12 mouse cellular contexts compared by ENCODE assay signal in genomic region chr8:117701859-117702258, GRCm38 (mm10). TPM values are rescaled to one million over a fixed set of nuclear protein-coding genes. Genes with fewer than 3 reads are reported as not detected.
DNase-seq lines count a peak whose midpoint lies in the region; ATAC-seq and TF ChIP-seq lines count a peak whose summit lies in the region.
"Had no signal": no experiment of that assay in that cellular context is flagged by ENCODE, and none has a peak within 500 bp of the region (broad histone marks: within the 10 kb centered on the region; RNA-seq: fewer than 3 reads in every experiment).

TSS of gene Hsd17b2 (plus strand) at chr8:117701904.

- H3K4me2 ChIP-seq in neural tube, embryonic 13.5 days, result no peak within 1 kb of the TSS
- no peak within 1 kb of the TSS for H3K4me2 ChIP-seq in neural tube, embryonic 15.5 days
- peak within 1 kb of the TSS; percentile 64 for H3K4me2 ChIP-seq in intestine, postnatal 0 days (replicated peaks; ENCODE audit: low read depth)
- H3K4me2 ChIP-seq in liver, embryonic 15.5 days, result peak within 1 kb of the TSS; percentile 50
- H3K4me2 ChIP-seq: limb, embryonic 12.5 days had no signal

- H3K4me1 ChIP-seq in neural tube, embryonic 13.5 days (replicated peaks), result peaks cover 7% of the 10 kb centered on the region
- peaks cover 13% of the 10 kb centered on the region for H3K4me1 ChIP-seq in neural tube, embryonic 15.5 days
- 0 out of 2 replicates have a peak, but pooled peaks cover 3% of the 10 kb centered on the region for H3K4me1 ChIP-seq in intestine, postnatal 0 days (replicated peaks; ENCODE audit: control insufficient read depth, insufficient read depth, low read length)
- no peaks in the 10 kb centered on the region for H3K4me1 ChIP-seq in liver, embryonic 15.5 days (replicated peaks)

- H3K27me3 ChIP-seq in neural tube, embryonic 13.5 days, result no peaks in the 10 kb centered on the region
- H3K27me3 ChIP-seq in neural tube, embryonic 15.5 days (replicated peaks), result no peaks in the 10 kb centered on the region
- no peaks in the 10 kb centered on the region for H3K27me3 ChIP-seq in intestine, postnatal 0 days (replicated peaks; ENCODE audit: control insufficient read depth, insufficient read depth, low read length)
- no peaks in the 10 kb centered on the region for H3K27me3 ChIP-seq in liver, embryonic 15.5 days
- H3K27me3 ChIP-seq: limb, embryonic 12.5 days had no signal

- ATAC-seq in neural tube, embryonic 13.5 days (ENCODE audit: low read depth), result peak; percentile 56
- ATAC-seq in neural tube, embryonic 15.5 days (ENCODE audit: low FRiP score), result no peak
- peak; percentile 51 for ATAC-seq in intestine, postnatal 0 days
- ATAC-seq in liver, embryonic 15.5 days (ENCODE audit: insufficient read depth), result 0 out of 2 replicates have a peak, but pooled peaks have one; percentile 19

- TF ChIP-seq CTCF in intestine, postnatal 0 days (IDR thresholded peaks at IDR 0.05; ENCODE audit: low read depth), result no peak

- 0 out of 2 replicates have a peak within 1 kb of the TSS, but pooled peaks have one; percentile 26 for H3K9ac ChIP-seq in neural tube, embryonic 13.5 days
- no peak within 1 kb of the TSS for H3K9ac ChIP-seq in neural tube, embryonic 15.5 days (replicated peaks)
- peak within 1 kb of the TSS; percentile 47 for H3K9ac ChIP-seq in intestine, postnatal 0 days (ENCODE audit: low read depth, low read length)
- peak within 1 kb of the TSS; percentile 43 for H3K9ac ChIP-seq in liver, embryonic 15.5 days

- H3K36me3 ChIP-seq in neural tube, embryonic 13.5 days, result no peaks in the 10 kb centered on the region
- no peaks in the 10 kb centered on the region for H3K36me3 ChIP-seq in neural tube, embryonic 15.5 days
- H3K36me3 ChIP-seq in intestine, postnatal 0 days (ENCODE audit: control insufficient read depth, insufficient read depth), result no peaks in the 10 kb centered on the region
- 0 out of 2 replicates have a peak, but pooled peaks cover 3% of the 10 kb centered on the region for H3K36me3 ChIP-seq in liver, embryonic 15.5 days (replicated peaks)
- H3K36me3 ChIP-seq: limb, embryonic 12.5 days had no signal

- DNase-seq in urinary bladder, postnatal 14 days (ENCODE audit: low spot score), result peak; percentile 34
- no peak for DNase-seq in heart, postnatal 36 days
- DNase-seq in thymus, postnatal 25 days, result no peak
- DNase-seq in lung, adult 18-20 months, result no peak
- DNase-seq: cerebellum, adult 9-11 months; gastrocnemius, postnatal 36 days had no signal

- no peak within 1 kb of the TSS for H3K27ac ChIP-seq in neural tube, embryonic 13.5 days (replicated peaks)
- no peak within 1 kb of the TSS for H3K27ac ChIP-seq in neural tube, embryonic 15.5 days (replicated peaks)
- H3K27ac ChIP-seq in intestine, postnatal 0 days (ENCODE audit: low read depth, low read length), result peak within 1 kb of the TSS; percentile 95
- peak within 1 kb of the TSS; percentile 70 for H3K27ac ChIP-seq in liver, embryonic 15.5 days (replicated peaks)
- H3K27ac ChIP-seq: limb, embryonic 12.5 days had no signal

- no peaks in the 10 kb centered on the region for H3K9me3 ChIP-seq in neural tube, embryonic 13.5 days
- no peaks in the 10 kb centered on the region for H3K9me3 ChIP-seq in neural tube, embryonic 15.5 days (replicated peaks)
- no peaks in the 10 kb centered on the region for H3K9me3 ChIP-seq in intestine, postnatal 0 days (ENCODE audit: control insufficient read depth)
- H3K9me3 ChIP-seq in liver, embryonic 15.5 days (replicated peaks), result no peaks in the 10 kb centered on the region
- H3K9me3 ChIP-seq: limb, embryonic 12.5 days had no signal

- no peak within 1 kb of the TSS for H3K4me3 ChIP-seq in neural tube, embryonic 13.5 days
- no peak within 1 kb of the TSS for H3K4me3 ChIP-seq in neural tube, embryonic 15.5 days (replicated peaks)
- peak within 1 kb of the TSS; percentile 40 for H3K4me3 ChIP-seq in intestine, postnatal 0 days (ENCODE audit: low read depth, low read length)
- peak within 1 kb of the TSS; percentile 49 for H3K4me3 ChIP-seq in liver, embryonic 15.5 days (replicated peaks)
- H3K4me3 ChIP-seq: limb, embryonic 12.5 days had no signal

- intact Hi-C loops in heart, postnatal 36 days (cut with DNase I), result no loop called here

- 47% methylated on average over 13 of the region's 13 CpGs for WGBS in neural tube, embryonic 13.5 days
- 47% methylated on average over 13 of the region's 13 CpGs for WGBS in neural tube, embryonic 15.5 days
- WGBS in intestine, postnatal 0 days, result 22% methylated on average over 13 of the region's 13 CpGs
- WGBS in liver, embryonic 15.5 days (ENCODE audit: insufficient replicate concordance), result 46% methylated on average over 13 of the region's 13 CpGs

RNA-seq across cellular contexts. Expression of gene Hsd17b2, which starts in this region (rescaled TPM):
- polyA plus RNA-seq in neural tube, embryonic 13.5 days (2015; fragmentation: Nextera tagmentation; extraction: Ambion mirVana), result 0.29 TPM in 1 of 2 replicates, not detected in the other
- 0.35 and 2.8 TPM in 2 replicates for polyA plus RNA-seq in neural tube, embryonic 15.5 days (2015; fragmentation: Nextera tagmentation; extraction: Ambion mirVana)
- 66.3 and 69.9 TPM in 2 replicates for polyA plus RNA-seq in intestine, postnatal 0 days (2015; fragmentation: Nextera tagmentation; extraction: Ambion mirVana)
- polyA plus RNA-seq in liver, embryonic 15.5 days (2015; fragmentation: Nextera tagmentation; extraction: Ambion mirVana), result 74.4 and 82.5 TPM in 2 replicates
- total RNA-seq in heart, postnatal 36 days (2021), result not detected
- total RNA-seq: gastrocnemius, postnatal 36 days had no signal
- polyA plus RNA-seq: limb, embryonic 12.5 days; neural tube, embryonic 11.5 days had no signal

Comparison
In these comparisons a context has a peak if more than half of its experiments do, and no peak if none do; other contexts are left out.
1. RNA of gene Hsd17b2 (polyA plus RNA-seq): 74.4 to 82.5 TPM in liver, embryonic 15.5 days and 66.3 to 69.9 TPM in intestine, postnatal 0 days; 0.35 to 2.8 TPM in neural tube, embryonic 15.5 days and 0.29 TPM in neural tube, embryonic 13.5 days; every median in the first group is over 10 times any median in the second.
2. Peak in ATAC-seq and H3K9ac ChIP-seq in neural tube, embryonic 13.5 days; RNA of the gene not detected or under 1 TPM.
3. H3K27ac ChIP-seq: peak in intestine, postnatal 0 days (single experiment) and liver, embryonic 15.5 days (single experiment); none in neural tube, embryonic 13.5 days (single experiment) and neural tube, embryonic 15.5 days (single experiment).
4. H3K4me2 ChIP-seq: peak in intestine, postnatal 0 days (single experiment) and liver, embryonic 15.5 days (single experiment); none in neural tube, embryonic 13.5 days (single experiment) and neural tube, embryonic 15.5 days (single experiment).
5. H3K4me3 ChIP-seq: peak in intestine, postnatal 0 days (single experiment) and liver, embryonic 15.5 days (single experiment); none in neural tube, embryonic 13.5 days (single experiment) and neural tube, embryonic 15.5 days (single experiment).